Mouse (Mus musculus): ENCODE measurements at regions not wholly inside any gene's neighbourhood (a gene's known extent, or its start where the extent isn't known, plus 50 kb on each side); places are given as distances from the start of the nearest gene placed in this dataset.

- Histone ChIP-seq H3K36me3 (ENCODE audit: control insufficient read depth, insufficient read depth, low read length) (no peaks in the 10 kb centered on the region), H3K27ac (ENCODE audit: low read depth, low read length) (no peak overlapping the region), H3K4me1 (replicated peaks; ENCODE audit: control insufficient read depth, insufficient read depth, low read length) (no peaks in the 10 kb centered on the region), H3K27me3 (ENCODE audit: control insufficient read depth, insufficient read depth, low read length) (no peaks in the 10 kb centered on the region), H3K9me3 (ENCODE audit: control insufficient read depth, low read length) (no peaks in the 10 kb centered on the region), H3K4me3 (ENCODE audit: low read depth, low read length) (no peak overlapping the region), H3K4me2 (replicated peaks; ENCODE audit: low read depth, low read length) (no peak overlapping the region), H3K9ac (ENCODE audit: low read depth, low read length) (no peak overlapping the region)
- no peak for ATAC-seq (ENCODE audit: low FRiP score)
- 83% methylated on average over 2 of the region's 2 CpGs for WGBS
- DNase-seq (ENCODE audit: low spot score): no peak
These were observed 465.5 kb downstream of the Bnc2 start for GRCm38 (mm10) chr4:84209538-84209937.

- Histone ChIP-seq H3K27me3 (ENCODE audit: control insufficient read depth, insufficient read depth, low read length) (no peaks in the 10 kb centered on the region), H3K36me3 (ENCODE audit: control insufficient read depth, insufficient read depth, low read length) (no peaks in the 10 kb centered on the region), H3K4me2 (replicated peaks; ENCODE audit: low read depth, low read length) (no peak overlapping the region), H3K9me3 (ENCODE audit: control insufficient read depth, low read length) (no peaks in the 10 kb centered on the region), H3K9ac (ENCODE audit: low read depth, low read length) (no peak overlapping the region), H3K4me1 (replicated peaks; ENCODE audit: control insufficient read depth, insufficient read depth, low read length) (no peaks in the 10 kb centered on the region), H3K4me3 (ENCODE audit: low read depth, low read length) (no peak overlapping the region), H3K27ac (ENCODE audit: low read depth, low read length) (no peak overlapping the region)
- DNase-seq (ENCODE audit: low spot score) (no peak), ATAC-seq (ENCODE audit: low FRiP score) (no peak)
- 50% methylated on average over 11 of the region's 11 CpGs for whole genome bisulfite sequencing
These were observed 463.7 kb downstream of the Bnc2 start for GRCm38 (mm10) chr4:84211311-84211875.

DNA sequence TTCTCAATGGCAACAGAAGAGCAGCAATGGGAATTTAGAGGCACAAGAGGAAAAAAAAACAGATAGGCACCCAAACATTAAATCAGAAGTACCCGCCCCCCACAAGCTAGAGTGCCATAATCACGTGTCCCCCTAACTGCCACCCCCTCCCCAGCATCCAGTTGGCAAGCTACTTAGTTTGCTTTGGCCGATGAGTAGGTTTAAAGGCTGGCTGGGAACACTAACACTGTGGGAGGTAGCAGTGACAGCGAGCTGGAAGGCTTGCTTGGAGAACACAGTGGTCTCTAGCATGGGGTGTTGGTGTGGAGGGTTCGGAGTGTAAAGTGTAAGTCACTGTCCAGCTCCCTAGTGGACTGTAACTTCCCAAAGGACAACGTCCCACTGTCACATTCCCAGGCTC lies 463.1 kb downstream of the Bnc2 start:
- Histone ChIP-seq H3K4me2 (replicated peaks; ENCODE audit: low read depth, low read length) (no peak overlapping the region), H3K36me3 (ENCODE audit: control insufficient read depth, insufficient read depth, low read length) (no peaks in the 10 kb centered on the region), H3K27ac (ENCODE audit: low read depth, low read length) (no peak overlapping the region), H3K9ac (ENCODE audit: low read depth, low read length) (no peak overlapping the region), H3K27me3 (ENCODE audit: control insufficient read depth, insufficient read depth, low read length) (no peaks in the 10 kb centered on the region), H3K4me3 (ENCODE audit: low read depth, low read length) (no peak overlapping the region), H3K9me3 (ENCODE audit: control insufficient read depth, low read length) (no peaks in the 10 kb centered on the region), H3K4me1 (replicated peaks; ENCODE audit: control insufficient read depth, insufficient read depth, low read length) (no peaks in the 10 kb centered on the region)
- DNase-seq (ENCODE audit: low spot score) (no peak), ATAC-seq (ENCODE audit: low FRiP score) (no peak)
- 71% methylated on average over 6 of the region's 6 CpGs for WGBS

- Histone ChIP-seq H3K9me3 (ENCODE audit: control insufficient read depth, low read length) (no peaks in the 10 kb centered on the region), H3K9ac (ENCODE audit: low read depth, low read length) (no peak overlapping the region), H3K4me1 (replicated peaks; ENCODE audit: control insufficient read depth, insufficient read depth, low read length) (no peaks in the 10 kb centered on the region), H3K36me3 (ENCODE audit: control insufficient read depth, insufficient read depth, low read length) (no peaks in the 10 kb centered on the region), H3K27ac (ENCODE audit: low read depth, low read length) (no peak overlapping the region), H3K4me2 (replicated peaks; ENCODE audit: low read depth, low read length) (no peak overlapping the region), H3K27me3 (ENCODE audit: control insufficient read depth, insufficient read depth, low read length) (no peaks in the 10 kb centered on the region), H3K4me3 (ENCODE audit: low read depth, low read length) (no peak overlapping the region)
- no peak for ATAC-seq (ENCODE audit: low FRiP score)
- 70% methylated on average over 8 of the region's 8 CpGs for WGBS
- no peak for DNase-seq (ENCODE audit: low spot score)
These were observed 460.6 kb downstream of the Bnc2 start for GRCm38 (mm10) chr4:84214523-84214922.

DNA sequence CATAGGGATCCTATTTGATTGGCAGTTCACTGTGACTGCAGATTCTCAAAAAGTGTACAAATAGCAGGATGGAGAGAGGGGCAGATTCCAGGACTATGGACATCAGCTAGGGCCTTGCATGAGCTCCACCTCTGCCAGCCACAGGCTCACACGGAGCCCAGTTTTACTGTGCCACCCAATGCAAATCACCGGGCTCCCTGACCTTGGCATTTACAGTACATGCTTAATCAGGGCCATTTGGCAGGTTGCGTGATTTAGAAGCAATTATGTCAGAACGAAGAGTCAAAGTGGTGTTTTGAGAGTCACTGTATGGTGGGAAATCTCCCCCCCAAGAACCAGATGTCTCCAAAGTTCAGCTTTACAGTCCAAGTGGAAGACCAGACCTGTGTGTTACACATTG lies 456.1 kb downstream of the Bnc2 start:
- no peaks in the 10 kb centered on the region for H3K9me3 ChIP-seq (ENCODE audit: control insufficient read depth, low read length)
- H3K9ac ChIP-seq (ENCODE audit: low read depth, low read length): no peak overlapping the region
- H3K4me1 ChIP-seq (replicated peaks; ENCODE audit: control insufficient read depth, insufficient read depth, low read length): no peaks in the 10 kb centered on the region
- H3K4me2 ChIP-seq (replicated peaks; ENCODE audit: low read depth, low read length): no peak overlapping the region
- no peak overlapping the region for H3K4me3 ChIP-seq (ENCODE audit: low read depth, low read length)
- no peaks in the 10 kb centered on the region for H3K36me3 ChIP-seq (ENCODE audit: control insufficient read depth, insufficient read depth, low read length)
- DNase-seq (ENCODE audit: low spot score) (no peak), ATAC-seq (ENCODE audit: low FRiP score) (no peak)
- WGBS: 90% methylated on average over 4 of the region's 4 CpGs
- no peaks in the 10 kb centered on the region for H3K27me3 ChIP-seq (ENCODE audit: control insufficient read depth, insufficient read depth, low read length)
- H3K27ac ChIP-seq (ENCODE audit: low read depth, low read length): no peak overlapping the region

GRCm38 (mm10) chr4:84222057-84222717 lies 452.9 kb downstream of the Bnc2 start:
- no peak overlapping the region for H3K4me2 ChIP-seq (replicated peaks; ENCODE audit: low read depth, low read length)
- no peak for DNase-seq (ENCODE audit: low spot score)
- H3K27me3 ChIP-seq (ENCODE audit: control insufficient read depth, insufficient read depth, low read length): no peaks in the 10 kb centered on the region
- no peak for ATAC-seq (ENCODE audit: low FRiP score)
- no peak overlapping the region for H3K27ac ChIP-seq (ENCODE audit: low read depth, low read length)
- no peaks in the 10 kb centered on the region for H3K4me1 ChIP-seq (replicated peaks; ENCODE audit: control insufficient read depth, insufficient read depth, low read length)
- no peak overlapping the region for H3K9ac ChIP-seq (ENCODE audit: low read depth, low read length)
- 49% methylated on average over 4 of the region's 4 CpGs for WGBS
- no peaks in the 10 kb centered on the region for H3K9me3 ChIP-seq (ENCODE audit: control insufficient read depth, low read length)
- H3K4me3 ChIP-seq (ENCODE audit: low read depth, low read length): no peak overlapping the region
- no peaks in the 10 kb centered on the region for H3K36me3 ChIP-seq (ENCODE audit: control insufficient read depth, insufficient read depth, low read length)

DNA sequence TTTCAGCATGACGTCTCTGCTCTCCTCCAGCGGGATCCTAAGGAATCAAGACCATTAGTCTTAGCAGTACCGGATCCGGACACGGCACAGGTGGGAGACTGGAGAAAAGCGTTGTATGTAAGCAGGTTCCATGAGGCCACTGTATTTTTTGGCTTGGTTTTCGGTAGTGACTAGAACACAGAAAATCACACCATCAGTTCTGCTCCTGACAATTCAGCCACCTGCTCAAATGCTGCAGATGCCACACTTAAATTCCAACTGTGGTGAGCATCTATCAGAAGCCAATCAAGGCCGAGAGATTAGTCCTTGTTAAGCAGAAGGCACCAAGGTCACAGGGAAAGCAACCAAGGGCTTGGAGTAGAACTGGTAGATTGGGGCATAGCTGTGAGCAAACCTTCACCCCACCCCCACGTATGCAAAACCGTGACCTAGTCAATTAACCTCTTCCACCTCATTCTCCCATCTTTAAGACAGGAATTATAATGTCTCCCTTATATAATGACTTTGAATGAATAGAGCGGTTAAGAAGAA lies 452.2 kb downstream of the Bnc2 start:
- Histone ChIP-seq H3K9ac (ENCODE audit: low read depth, low read length) (no peak overlapping the region), H3K4me1 (replicated peaks; ENCODE audit: control insufficient read depth, insufficient read depth, low read length) (no peaks in the 10 kb centered on the region), H3K36me3 (ENCODE audit: control insufficient read depth, insufficient read depth, low read length) (no peaks in the 10 kb centered on the region), H3K4me2 (replicated peaks; ENCODE audit: low read depth, low read length) (no peak overlapping the region), H3K9me3 (ENCODE audit: control insufficient read depth, low read length) (no peaks in the 10 kb centered on the region), H3K27ac (ENCODE audit: low read depth, low read length) (no peak overlapping the region), H3K4me3 (ENCODE audit: low read depth, low read length) (no peak overlapping the region), H3K27me3 (ENCODE audit: control insufficient read depth, insufficient read depth, low read length) (no peaks in the 10 kb centered on the region)
- DNase-seq (ENCODE audit: low spot score) (no peak), ATAC-seq (ENCODE audit: low FRiP score) (no peak)
- WGBS: 79% methylated on average over 11 of the region's 11 CpGs

- no peak overlapping the region for H3K4me2 ChIP-seq (replicated peaks; ENCODE audit: low read depth, low read length)
- H3K9ac ChIP-seq (ENCODE audit: low read depth, low read length): no peak overlapping the region
- H3K4me3 ChIP-seq (ENCODE audit: low read depth, low read length): no peak overlapping the region
- no peaks in the 10 kb centered on the region for H3K9me3 ChIP-seq (ENCODE audit: control insufficient read depth, low read length)
- H3K36me3 ChIP-seq (ENCODE audit: control insufficient read depth, insufficient read depth, low read length): no peaks in the 10 kb centered on the region
- no peak overlapping the region for H3K27ac ChIP-seq (ENCODE audit: low read depth, low read length)
- 78% methylated on average over 6 of the region's 6 CpGs for WGBS
- DNase-seq (ENCODE audit: low spot score) (no peak), ATAC-seq (ENCODE audit: low FRiP score) (no peak)
- no peaks in the 10 kb centered on the region for H3K27me3 ChIP-seq (ENCODE audit: control insufficient read depth, insufficient read depth, low read length)
- no peaks in the 10 kb centered on the region for H3K4me1 ChIP-seq (replicated peaks; ENCODE audit: control insufficient read depth, insufficient read depth, low read length)
These were observed 450.5 kb downstream of the Bnc2 start for GRCm38 (mm10) chr4:84224556-84224955.

Measured in hindbrain, embryonic 11.5 days (tissue).